Mouse (Mus musculus) kidney, postnatal 4 days (tissue): ENCODE measurements around the gene Bicral.

Experiments
- DNase-seq, 2 experiments: peaks; one replicate each; pipeline ENCODE4 v3.0.0; 2021; ENCODE audit warnings: mixed read lengths in 2 of 2

The Bicral gene

DNA sequence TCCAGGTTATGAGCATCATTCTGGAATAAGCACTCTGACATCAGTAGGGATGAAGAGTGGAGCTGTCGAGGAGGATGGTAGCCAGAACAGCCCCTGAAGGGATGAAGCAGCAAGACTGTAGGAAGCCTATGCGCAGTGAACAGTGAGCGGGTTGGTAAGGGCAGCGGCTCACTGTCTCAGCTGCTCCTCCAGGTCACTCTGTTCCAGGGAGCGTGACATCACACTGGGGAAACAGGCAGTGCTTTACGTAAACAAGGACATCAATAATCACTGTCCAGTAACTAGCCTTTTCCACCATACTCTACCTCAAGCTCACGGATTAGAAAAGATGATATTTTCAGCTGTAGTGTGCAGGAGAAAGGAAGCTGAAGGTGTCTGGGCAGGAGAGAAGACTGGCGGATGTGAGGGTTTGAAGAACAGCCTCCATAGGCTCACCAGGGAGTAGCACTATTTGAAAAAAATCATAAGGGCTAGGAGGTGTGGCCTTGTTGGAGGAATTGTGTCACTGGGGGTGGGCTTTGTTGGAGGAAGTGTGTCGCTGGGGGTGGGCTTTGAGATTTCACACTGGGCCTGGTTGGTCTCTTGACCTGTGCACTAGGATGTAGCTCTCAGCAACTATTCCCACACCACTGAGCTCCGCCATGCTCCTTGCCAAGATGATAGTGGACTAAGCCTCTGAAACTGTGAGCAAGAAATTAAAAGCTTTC, 17.8 kb downstream of the Bicral start:
- DNase-seq, result no peak

- DNase-seq, result no peak
Measured at GRCm38 (mm10) chr17:46838396-46838920, 19.8 kb downstream of the Bicral start.

GRCm38 (mm10) chr17:46837897-46838296, 20.4 kb downstream of the Bicral start:
- no peak for DNase-seq

DNA sequence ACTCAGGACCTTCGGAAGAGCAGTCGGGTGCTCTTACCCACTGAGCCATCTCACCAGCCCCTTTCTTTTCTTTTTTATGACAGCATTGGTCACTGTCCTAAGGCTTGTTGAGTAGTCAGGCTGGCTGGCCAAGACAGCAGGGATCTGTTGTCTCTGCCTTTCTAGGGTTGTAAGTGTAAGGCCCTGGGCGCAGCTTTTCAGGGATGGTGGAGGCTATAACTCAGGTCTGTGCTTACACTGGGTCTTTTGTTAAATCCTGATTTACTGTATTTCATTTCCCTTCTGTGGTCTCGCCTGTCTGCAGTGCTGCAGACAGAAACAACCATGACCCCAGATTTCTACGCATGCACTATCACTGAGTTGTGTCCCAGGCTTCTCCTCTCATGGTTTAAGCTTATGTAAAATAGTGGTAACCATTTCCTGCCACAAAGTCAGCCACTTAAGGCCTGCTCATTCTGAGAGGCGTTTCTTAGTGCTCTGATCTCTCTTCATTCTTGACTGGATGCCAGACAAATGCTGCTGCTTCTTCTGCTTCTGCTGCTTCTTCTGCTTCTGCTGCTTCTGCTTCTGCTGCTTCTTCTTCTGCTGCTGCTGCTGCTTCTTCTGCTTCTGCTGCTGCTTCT, 23.1 kb downstream of the Bicral start:
- DNase-seq, result peak in 1 of 2 experiments; percentile 45

- no peak for DNase-seq
Measured at GRCm38 (mm10) chr17:46832981-46833305, 25.3 kb downstream of the Bicral start.

- peak in 1 of 2 experiments; percentile 54 for DNase-seq
Measured at GRCm38 (mm10) chr17:46832101-46832980, 25.9 kb downstream of the Bicral start.

GRCm38 (mm10) chr17:46829856-46830535, 28.3 kb downstream of the Bicral start:
- DNase-seq, result no peak

- DNase-seq, result no peak
Measured at GRCm38 (mm10) chr17:46828935-46829334, 29.3 kb downstream of the Bicral start.

GRCm38 (mm10) chr17:46823091-46823490, 35.2 kb downstream of the Bicral start:
- DNase-seq, result no peak

DNA sequence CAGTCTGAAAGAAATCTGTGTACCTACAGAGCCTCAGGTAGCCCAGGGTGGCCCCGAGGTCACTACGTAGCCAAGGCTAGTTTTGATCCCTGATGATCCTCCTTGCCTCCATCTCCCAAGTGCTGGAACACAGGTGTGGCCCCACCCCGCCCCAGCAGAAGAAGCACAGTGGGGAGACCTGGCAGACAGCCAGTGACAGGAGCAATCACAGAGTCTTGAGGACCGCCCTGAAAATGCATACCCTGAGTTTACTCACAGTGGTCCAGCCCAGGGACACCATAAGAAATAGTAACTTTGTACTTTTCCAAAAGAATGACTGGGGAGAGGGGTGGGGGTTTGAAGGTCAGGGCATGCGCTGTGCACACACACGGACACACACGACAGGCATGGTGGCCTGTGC, 37.7 kb downstream of the Bicral start:
- no peak for DNase-seq

- no peak for DNase-seq
Measured at GRCm38 (mm10) chr17:46817734-46818158, 40.5 kb downstream of the Bicral start.

- peak in 1 of 2 experiments; percentile 25 for DNase-seq
Measured at GRCm38 (mm10) chr17:46816306-46816705, 42.0 kb downstream of the Bicral start.

- no peak for DNase-seq
Measured at GRCm38 (mm10) chr17:46814497-46814896, 43.8 kb downstream of the Bicral start.

DNA sequence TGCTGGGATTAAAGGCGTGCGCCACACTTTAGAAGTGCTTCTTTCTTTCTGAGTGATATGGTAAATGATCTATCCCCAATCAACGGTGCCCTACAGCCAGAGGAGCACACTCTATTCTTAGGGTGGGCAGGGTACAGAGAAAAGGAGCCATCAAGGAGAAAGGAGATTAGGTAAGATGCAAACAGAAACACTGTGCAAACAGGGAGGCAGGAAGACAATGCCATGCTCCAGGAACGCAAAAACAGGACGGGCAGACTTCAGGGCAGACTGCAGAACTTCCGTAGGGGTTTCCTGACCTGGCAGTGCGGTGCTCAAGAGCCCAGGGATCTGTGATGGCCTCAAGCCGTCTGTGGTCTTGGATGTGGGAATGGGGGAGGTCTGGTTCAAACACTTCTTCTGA, 44.6 kb downstream of the Bicral start:
- no peak for DNase-seq

- no peak for DNase-seq
Measured at GRCm38 (mm10) chr17:46812442-46812841, 45.8 kb downstream of the Bicral start.

DNA sequence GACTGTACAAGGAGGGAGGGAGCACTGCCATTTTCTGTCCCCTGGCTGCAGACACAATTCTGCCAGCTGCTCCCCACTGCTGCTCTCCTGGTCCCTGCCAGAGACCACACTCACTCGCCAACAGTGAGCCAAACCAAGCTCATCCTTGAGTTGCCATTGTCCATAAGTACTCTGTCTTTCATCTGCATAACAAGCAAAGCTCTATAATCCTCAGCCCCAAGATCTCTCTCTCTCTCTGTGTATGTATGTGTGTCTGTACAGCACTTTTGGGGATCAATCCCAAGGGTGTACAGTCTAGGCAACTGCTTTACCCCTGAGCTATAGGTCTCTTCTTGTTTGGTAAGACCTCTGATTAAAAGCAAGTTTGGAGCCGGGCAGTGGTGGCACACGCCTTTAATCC, 47.6 kb downstream of the Bicral start:
- no peak for DNase-seq

DNA sequence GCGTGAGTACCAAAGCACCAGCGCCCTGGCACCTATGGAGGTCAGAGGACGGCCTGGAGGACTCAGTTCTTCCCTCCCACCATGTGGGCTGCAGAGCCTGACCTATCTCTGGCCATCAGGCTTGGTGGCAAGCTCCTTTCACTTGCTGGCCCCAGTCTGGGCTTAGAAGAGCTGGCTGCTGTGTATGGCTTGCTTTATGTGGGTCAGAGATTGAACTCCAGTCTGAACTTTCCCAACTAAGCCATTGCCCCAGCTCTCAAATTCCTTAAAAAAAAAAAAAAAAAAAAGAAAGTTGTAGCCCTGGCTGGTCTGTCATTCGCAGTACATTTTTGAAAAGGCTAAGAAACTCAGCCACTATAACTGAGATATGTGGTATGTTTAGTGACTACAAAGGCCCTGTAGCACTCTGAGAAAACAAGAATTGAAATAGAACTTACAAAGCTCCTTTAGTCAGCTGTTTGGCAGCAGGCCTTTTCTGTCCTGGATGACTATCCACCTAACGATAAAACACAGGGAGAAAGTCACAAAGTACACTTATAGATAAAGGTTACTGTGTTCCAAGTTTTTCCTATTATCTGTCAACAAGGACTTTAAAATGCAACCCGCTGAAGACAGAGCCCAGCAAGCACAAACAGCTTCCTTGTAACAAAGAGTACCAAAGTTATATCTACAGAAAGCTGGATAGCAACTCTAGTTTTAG, 49.0 kb downstream of the Bicral start:
- no peak for DNase-seq

GRCm38 (mm10) chr17:46808376-46808775, 49.9 kb downstream of the Bicral start:
- no peak for DNase-seq

GRCm38 (mm10) chr17:46801761-46802160, 56.5 kb downstream of the Bicral start:
- DNase-seq, result no peak

- no peak for DNase-seq
Measured at GRCm38 (mm10) chr17:46799680-46800079, 58.6 kb downstream of the Bicral start.

- no peak for DNase-seq
Measured at GRCm38 (mm10) chr17:46797386-46797785, 60.9 kb downstream of the Bicral start.

- DNase-seq, result no peak
Measured at GRCm38 (mm10) chr17:46796743-46797142, 61.5 kb downstream of the Bicral start.
